Mouse (Mus musculus) MEL (cell line): ENCODE measurements at regions not wholly inside any gene's neighbourhood (a gene's known extent, or its start where the extent isn't known, plus 50 kb on each side); places are given as distances from the start of the nearest gene placed in this dataset.

ENCODE experiments used
- DNase-seq: peaks from one replicate; pipeline ENCODE4 v3.0.0; 2011; ENCODE audit warnings: low read depth, low spot score
- H3K27ac ChIP-seq: 2 replicates; pipeline ENCODE4 v1.5.1; 2012; ENCODE audit warnings: low read depth, mild to moderate bottlenecking, control low read depth, low read length, moderate library complexity; ENCODE audit not compliant: control insufficient read depth
- H3K27me3 ChIP-seq, 2 experiments: fragments of 150-350 bp in 1 of 2; sonication (generic) in 1 of 2; 2 replicates each; pipeline ENCODE4 v1.6.1; 2012; ENCODE audit warnings: low read length in 2 of 2, mild to moderate bottlenecking in 2 of 2, improper control_type of control experiment in 1 of 2, moderate library complexity in 1 of 2; ENCODE audit not compliant: insufficient read depth in 2 of 2, control insufficient read depth in 1 of 2
- H3K36me3 ChIP-seq, 2 experiments: 2 replicates each; pipeline ENCODE4 v1.6.1; 2012 to 2014; ENCODE audit warnings: low read length in 2 of 2, improper control_type of control experiment in 1 of 2, inconsistent platforms in 1 of 2, mild to moderate bottlenecking in 1 of 2; ENCODE audit not compliant: insufficient read depth in 2 of 2, control insufficient read depth in 1 of 2
- H3K4me1 ChIP-seq, 2 experiments: fragments of 150-350 bp in 1 of 2; sonication (generic) in 1 of 2; 2 replicates each; pipeline ENCODE4 v1.6.1; 2012; ENCODE audit warnings: low read length in 2 of 2, improper control_type of control experiment in 1 of 2, mild to moderate bottlenecking in 1 of 2; ENCODE audit not compliant: insufficient read depth in 2 of 2, control insufficient read depth in 1 of 2
- H3K4me3 ChIP-seq, 2 experiments: fragments of 150-350 bp in 1 of 2; sonication (generic) in 1 of 2; 2 replicates each; pipeline ENCODE4 v1.5.1; 2012; ENCODE audit warnings: low read depth in 2 of 2, low read length in 2 of 2, mild to moderate bottlenecking in 2 of 2, moderate library complexity in 2 of 2, control low read depth in 1 of 2, improper control_type of control experiment in 1 of 2; ENCODE audit not compliant: control insufficient read depth in 1 of 2, insufficient read depth in 1 of 2
- H3K79me2 ChIP-seq: 2 replicates; pipeline ENCODE4 v1.6.1; 2012; ENCODE audit warnings: mild to moderate bottlenecking, low read length, moderate library complexity; ENCODE audit not compliant: control insufficient read depth, poor library complexity, insufficient read depth
- H3K9ac ChIP-seq: 2 replicates; pipeline ENCODE4 v1.6.1; 2012; ENCODE audit warnings: low read depth, mild to moderate bottlenecking, control low read depth, low read length, moderate library complexity; ENCODE audit not compliant: control insufficient read depth, poor library complexity, severe bottlenecking
- H3K9me3 ChIP-seq: fragments of 150-350 bp; sonication (generic); replicated peaks from 2 replicates; pipeline ENCODE4 v1.6.1; 2012; ENCODE audit warnings: mild to moderate bottlenecking, low read length, improper control_type of control experiment, moderate library complexity; ENCODE audit not compliant: insufficient read depth
- E2F4 ChIP-seq: IDR thresholded peaks from 2 replicates; pipeline ENCODE4 v1.6.1; 2011; ENCODE audit warnings: low read depth, low read length, improper control_type of control experiment, borderline replicate concordance
- ELF1 ChIP-seq: IDR thresholded peaks from 2 replicates; pipeline ENCODE4 v1.6.1; 2014; ENCODE audit warnings: low read depth, mild to moderate bottlenecking, inconsistent platforms, low read length, improper control_type of control experiment, moderate library complexity
- EP300 ChIP-seq, 2 experiments: IDR thresholded peaks; 2 replicates each; pipeline ENCODE4 v1.6.1; 2011; ENCODE audit warnings: improper control_type of control experiment in 2 of 2, low read length in 2 of 2, low read depth in 1 of 2, mild to moderate bottlenecking in 1 of 2
- MXI1 ChIP-seq: IDR thresholded peaks from 2 replicates; pipeline ENCODE4 v1.6.1; 2011; ENCODE audit warnings: mild to moderate bottlenecking, low read depth, low read length, improper control_type of control experiment
- MYB ChIP-seq: IDR thresholded peaks from 2 replicates; pipeline ENCODE4 v1.6.1; 2011; ENCODE audit warnings: mild to moderate bottlenecking, low read depth, low read length, improper control_type of control experiment
- MYC ChIP-seq: IDR thresholded peaks from 2 replicates; pipeline ENCODE4 v1.6.1; 2011; ENCODE audit warnings: low read depth, mild to moderate bottlenecking, low read length, improper control_type of control experiment, moderate library complexity
- NELFE ChIP-seq: IDR thresholded peaks from 2 replicates; pipeline ENCODE4 v1.6.1; 2011; ENCODE audit warnings: low read depth, low read length, improper control_type of control experiment
- POLR2AphosphoS2 ChIP-seq: IDR thresholded peaks from 2 replicates; pipeline ENCODE4 v1.6.1; 2011; ENCODE audit warnings: low read length, improper control_type of control experiment
- POLR2AphosphoS5 ChIP-seq: IDR thresholded peaks from 2 replicates; pipeline ENCODE4 v1.6.1; 2012; ENCODE audit warnings: low read depth, borderline replicate concordance, mild to moderate bottlenecking, inconsistent platforms, low read length, moderate library complexity, mixed read lengths
- RAD21 ChIP-seq: IDR thresholded peaks from 2 replicates; pipeline ENCODE4 v1.6.1; 2011; ENCODE audit warnings: mild to moderate bottlenecking, low read depth, low read length, improper control_type of control experiment
- RCOR1 ChIP-seq: IDR thresholded peaks from 2 replicates; pipeline ENCODE4 v1.6.1; 2012; ENCODE audit warnings: low read depth, mild to moderate bottlenecking, inconsistent platforms, low read length, improper control_type of control experiment
- SMC3 ChIP-seq: IDR thresholded peaks from 2 replicates; pipeline ENCODE4 v1.6.1; 2011; ENCODE audit warnings: low read depth, low read length, improper control_type of control experiment
- TAL1 ChIP-seq: IDR thresholded peaks from 2 replicates; pipeline ENCODE4 v1.6.1; 2012; ENCODE audit warnings: mild to moderate bottlenecking, inconsistent platforms, low read length, moderate library complexity, mixed read lengths
- TBP ChIP-seq: IDR thresholded peaks from 2 replicates; pipeline ENCODE4 v1.8.0; 2011; ENCODE audit warnings: low read depth, low read length, improper control_type of control experiment
- UBTF ChIP-seq: IDR thresholded peaks from 2 replicates; pipeline ENCODE4 v1.6.1; 2012; ENCODE audit warnings: low read depth, mild to moderate bottlenecking, inconsistent platforms, low read length, improper control_type of control experiment, moderate library complexity, borderline replicate concordance; ENCODE audit not compliant: insufficient read depth
- USF1 ChIP-seq: IDR thresholded peaks from 2 replicates; pipeline ENCODE4 v1.6.1; 2014; ENCODE audit warnings: low read depth, mild to moderate bottlenecking, inconsistent platforms, low read length, improper control_type of control experiment, moderate library complexity
- ZC3H11A ChIP-seq: IDR thresholded peaks from 2 replicates; pipeline ENCODE4 v1.6.1; 2012; ENCODE audit warnings: low read depth, mild to moderate bottlenecking, inconsistent platforms, low read length, improper control_type of control experiment
- ZMIZ1 ChIP-seq: IDR thresholded peaks from 2 replicates; pipeline ENCODE4 v1.6.1; 2012; ENCODE audit warnings: low read depth, mild to moderate bottlenecking, inconsistent platforms, low read length, improper control_type of control experiment, moderate library complexity
- ZNF384 ChIP-seq: IDR thresholded peaks from 2 replicates; pipeline ENCODE4 v1.6.1; 2012; ENCODE audit warnings: low read depth, mild to moderate bottlenecking, inconsistent platforms, low read length, improper control_type of control experiment

DNA sequence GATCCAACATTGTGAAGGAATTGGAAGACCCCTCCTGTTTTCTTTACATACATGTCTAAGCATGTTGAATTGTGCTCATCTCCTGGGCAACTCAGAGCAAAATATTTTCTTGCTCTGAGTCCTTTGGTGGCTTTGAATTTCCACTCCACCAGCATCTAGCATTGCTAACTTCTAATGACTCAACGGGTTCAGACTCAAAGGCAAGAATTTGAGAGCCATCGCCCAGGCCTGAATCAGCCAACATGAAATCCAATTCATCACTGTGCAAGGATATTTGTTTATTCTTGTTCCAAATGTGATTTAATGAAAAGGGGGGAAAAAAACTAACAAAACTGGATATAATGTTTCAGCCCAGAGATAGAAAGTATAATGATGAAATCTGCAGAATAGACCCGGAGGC lies 121.9 kb upstream of the Phactr1 start:
- TF ChIP-seq ELF1 (no peak), MYC (no peak), TAL1 (no peak), POLR2AphosphoS5 (no peak), UBTF (no peak), ZNF384 (no peak), NELFE (no peak), TBP (no peak), MYB (no peak), ZMIZ1 (no peak), SMC3 (no peak), ZC3H11A (no peak), MXI1 (no peak), POLR2AphosphoS2 (no peak), E2F4 (no peak), EP300 (IDR thresholded peaks at IDR 0.05; ENCODE audit: low read depth in 1 of 2, low read length in 2 of 2) (no peak), RCOR1 (no peak), USF1 (no peak)
- Histone ChIP-seq H3K27me3 (no peaks in the 10 kb centered on the region), H3K9me3 (no peaks in the 10 kb centered on the region), H3K79me2 (no peaks in the 10 kb centered on the region), H3K4me1 (no peaks in the 10 kb centered on the region), H3K4me3 (no peak overlapping the region), H3K36me3 (no peaks in the 10 kb centered on the region), H3K27ac (no peak overlapping the region), H3K9ac (no peak overlapping the region)
- DNase-seq = no peak

DNA sequence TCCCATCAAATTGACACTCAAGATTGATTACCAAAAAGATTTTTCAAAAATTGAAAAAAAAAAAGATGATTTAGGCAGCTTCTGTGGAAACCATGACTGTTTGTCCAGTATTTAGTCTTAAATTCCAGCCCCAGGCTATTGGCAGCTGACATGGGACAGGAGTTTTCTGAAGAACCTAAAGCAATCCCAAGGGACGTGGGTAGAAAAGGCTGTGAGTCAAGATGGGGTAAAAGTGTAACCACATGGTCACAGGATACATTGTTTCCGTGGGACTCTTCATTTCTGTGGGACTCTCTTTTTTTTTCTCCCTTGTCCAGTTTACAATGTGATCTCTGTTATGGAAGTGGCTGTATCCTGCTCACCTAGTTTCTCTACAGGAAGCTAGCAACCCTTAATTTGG lies 119.0 kb upstream of the Phactr1 start:
- Histone ChIP-seq H3K79me2 (no peaks in the 10 kb centered on the region), H3K9ac (no peak overlapping the region), H3K4me3 (no peak overlapping the region), H3K27ac (no peak overlapping the region), H3K36me3 (no peaks in the 10 kb centered on the region), H3K9me3 (no peaks in the 10 kb centered on the region), H3K4me1 (no peaks in the 10 kb centered on the region), H3K27me3 (no peaks in the 10 kb centered on the region)
- no peak for DNase-seq
- TF ChIP-seq RAD21 = no peak
